Mouse (Mus musculus) G1E (cell line): ENCODE results near the gene Cacfd1. TPM values are rescaled to one million over a fixed set of nuclear protein-coding genes. Genes with fewer than 3 reads are reported as not detected.

Source experiments
- ATAC-seq: 2 replicates; pipeline ENCODE4 v1.8.0; 2016; ENCODE audit warnings: mild to moderate bottlenecking; ENCODE audit not compliant: insufficient number of reproducible peaks, poor library complexity, low FRiP score, severe bottlenecking; ENCODE audit errors: extremely low read depth
- DNase-seq: peaks from one replicate; pipeline ENCODE4 v3.0.0; 2012; ENCODE audit warnings: low spot score
- H3K27me3 ChIP-seq: 2 replicates; pipeline ENCODE4 v1.6.1; 2012; ENCODE audit warnings: mild to moderate bottlenecking, low read length, inconsistent platforms; ENCODE audit not compliant: insufficient read depth
- H3K36me3 ChIP-seq: replicated peaks from 2 replicates; pipeline ENCODE3; 2012; ENCODE audit warnings: mild to moderate bottlenecking, inconsistent platforms
- H3K4me1 ChIP-seq: 2 replicates; pipeline ENCODE4 v1.6.1; 2012; ENCODE audit warnings: low read depth, low read length, inconsistent platforms, mixed read lengths; ENCODE audit not compliant: insufficient read depth
- H3K4me3 ChIP-seq: 2 replicates; pipeline ENCODE4 v1.5.1; 2012; ENCODE audit warnings: low read depth, mild to moderate bottlenecking, inconsistent platforms, low read length, moderate library complexity, mixed read lengths
- H3K9me3 ChIP-seq: replicated peaks from 2 replicates; pipeline ENCODE4 v1.6.1; 2012; ENCODE audit warnings: inconsistent platforms
- CTCF ChIP-seq: IDR thresholded peaks from 2 replicates; pipeline ENCODE4 v1.5.1; 2012; ENCODE audit warnings: low read depth, low read length, inconsistent platforms, mixed read lengths
- GATA1 ChIP-seq: IDR thresholded peaks from 2 replicates; pipeline ENCODE4 v1.6.1; 2012; ENCODE audit warnings: borderline replicate concordance, low read length, inconsistent platforms, mixed read lengths
- GATA2 ChIP-seq: IDR thresholded peaks from 2 replicates; pipeline ENCODE4 v1.6.1; 2012; ENCODE audit warnings: low read depth, low read length, inconsistent platforms, borderline replicate concordance
- POLR2AphosphoS5 ChIP-seq: IDR thresholded peaks from 2 replicates; pipeline ENCODE4 v1.6.1; 2012; ENCODE audit warnings: low read depth, low read length, inconsistent platforms; ENCODE audit not compliant: insufficient replicate concordance
- TAL1 ChIP-seq: conservative IDR thresholded peaks from 2 replicates; pipeline ENCODE4 v1.6.1; 2012; ENCODE audit warnings: low read depth, low read length, inconsistent platforms, mixed read lengths
- polyA plus RNA-seq: library from polyadenylated mRNA; stranded (reverse); fragments of >175 nt; gene quantifications from 2 replicates; pipeline ENCODE4 v1.2.3, GENCODE M21; 2012
- total RNA-seq, 2 experiments: library from RNA; stranded (forward) in 1 of 2; stranded (reverse) in 1 of 2; fragments of 200-1000 nt in 1 of 2; fragments of >200 nt in 1 of 2; fragmentation: Nextera tagmentation in 1 of 2; gene quantifications; 2 replicates each; pipeline ENCODE4 v1.2.3; 2014 to 2017

The Cacfd1 gene
- total and polyA plus RNA-seq, 3 experiments = 7.4 to 20.8 (median 15.8) TPM

DNA sequence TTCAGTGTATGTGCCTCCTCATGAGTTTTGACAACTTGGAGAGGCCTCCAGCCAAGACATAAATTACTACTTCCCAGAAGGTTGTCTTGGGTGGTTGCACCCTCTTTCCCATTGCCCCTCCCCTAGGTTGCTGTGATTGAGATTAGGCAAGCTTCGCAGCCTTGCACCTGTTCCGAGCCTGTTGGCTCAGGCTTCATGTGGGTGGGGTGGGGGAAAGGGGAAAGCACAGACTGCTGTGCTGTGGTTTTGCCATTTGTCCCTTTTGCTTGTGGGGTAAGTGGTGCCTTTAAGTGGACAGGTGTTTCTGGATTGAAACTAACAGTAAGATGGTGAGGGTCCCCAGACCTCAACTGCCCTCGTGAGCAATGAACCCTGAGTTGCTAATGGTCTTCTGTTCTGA lies 26.3 kb downstream of the Cacfd1 start:
- H3K9me3 ChIP-seq = no peaks in the 10 kb centered on the region
- no peaks in the 10 kb centered on the region for H3K36me3 ChIP-seq
- ATAC-seq = no peak
- no peak overlapping the region for H3K4me3 ChIP-seq
- DNase-seq = no peak
- peaks cover 7% of the 10 kb centered on the region; the same call in 1 of the 2 replicates for H3K4me1 ChIP-seq
- H3K27me3 ChIP-seq = peaks cover 20% of the 10 kb centered on the region
- TF ChIP-seq GATA2 = no peak
- TF ChIP-seq GATA1 = no peak
- TF ChIP-seq POLR2AphosphoS5 = no peak
- TF ChIP-seq TAL1 = no peak
- TF ChIP-seq CTCF = no peak

DNA sequence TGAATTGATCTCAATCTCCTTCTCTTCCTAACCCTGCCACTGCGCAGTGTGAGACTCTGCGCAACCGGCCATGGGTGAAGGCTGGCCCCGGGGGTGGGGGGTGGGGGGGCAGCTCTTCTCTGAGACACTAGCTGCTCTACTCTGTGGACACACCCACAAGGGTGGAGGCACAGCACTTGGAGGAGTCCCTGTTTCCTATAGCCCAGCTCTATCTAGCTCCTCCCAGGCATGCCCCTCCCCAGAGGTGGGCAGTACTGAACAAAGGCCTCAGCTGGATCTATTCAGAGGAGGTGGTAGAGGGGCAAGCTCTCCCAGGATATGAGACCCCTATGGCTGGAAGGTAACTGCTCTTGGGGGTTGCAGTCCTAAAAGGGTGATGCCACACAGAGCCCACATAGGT lies 27.3 kb downstream of the Cacfd1 start:
- TF ChIP-seq GATA2 = no peak
- TF ChIP-seq CTCF = no peak
- TF ChIP-seq GATA1 = no peak
- TF ChIP-seq POLR2AphosphoS5 = no peak
- Histone ChIP-seq H3K4me1 (peaks cover 7% of the 10 kb centered on the region; the same call in 1 of the 2 replicates), H3K4me3 (no peak overlapping the region), H3K36me3 (no peaks in the 10 kb centered on the region), H3K27me3 (peaks cover 21% of the 10 kb centered on the region), H3K9me3 (no peaks in the 10 kb centered on the region)
- DNase-seq (no peak), ATAC-seq (no peak)

DNA sequence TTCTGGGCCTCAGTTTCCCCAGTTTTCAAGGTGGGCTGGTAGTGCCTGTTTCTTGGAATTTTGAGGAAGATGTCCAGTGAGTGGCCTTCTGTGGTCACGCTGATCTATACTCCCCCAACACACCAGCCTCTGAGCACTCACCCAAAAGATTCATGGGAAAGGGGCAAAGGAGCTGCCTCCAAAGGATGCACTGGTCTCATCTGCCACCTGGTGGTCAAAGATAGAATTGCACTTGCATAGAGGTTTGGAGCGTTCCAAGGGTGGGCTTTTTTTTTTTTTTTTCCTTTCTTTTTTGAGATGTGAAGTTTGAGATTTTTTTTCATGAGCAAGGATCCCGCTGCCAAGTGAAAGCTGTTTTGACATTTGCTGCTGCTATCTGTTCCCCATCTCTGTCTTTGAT lies 28.9 kb downstream of the Cacfd1 start:
- Histone ChIP-seq H3K4me1 (peaks cover 7% of the 10 kb centered on the region; the same call in 1 of the 2 replicates), H3K27me3 (peaks cover 23% of the 10 kb centered on the region), H3K36me3 (no peaks in the 10 kb centered on the region), H3K9me3 (no peaks in the 10 kb centered on the region), H3K4me3 (no peak overlapping the region)
- no peak for ATAC-seq
- TF ChIP-seq GATA2 (no peak), POLR2AphosphoS5 (no peak), CTCF (peak; percentile 72)
- peak; percentile 49 for DNase-seq

DNA sequence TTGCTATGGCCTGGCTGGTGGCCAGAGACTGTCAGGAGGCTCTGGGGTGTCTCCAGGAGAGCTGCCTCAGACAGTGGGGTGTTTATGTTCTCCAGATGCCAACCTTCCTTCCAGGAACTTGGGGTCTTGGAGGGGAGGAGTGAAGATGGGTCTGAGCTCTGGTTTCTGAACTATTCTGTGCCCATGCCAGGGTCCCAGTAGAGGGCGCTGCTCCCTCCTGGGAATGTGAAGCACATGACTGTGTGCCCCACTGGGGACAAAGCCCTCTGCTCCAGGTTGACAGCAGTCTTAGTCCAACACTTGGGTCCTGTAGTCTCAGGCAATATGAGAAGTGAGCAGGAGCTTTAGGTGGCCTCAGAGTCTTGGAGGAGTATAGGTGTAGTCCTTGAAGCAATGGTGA lies 29.6 kb downstream of the Cacfd1 start:
- Histone ChIP-seq H3K4me1 (peaks cover 7% of the 10 kb centered on the region; the same call in 1 of the 2 replicates), H3K36me3 (no peaks in the 10 kb centered on the region), H3K27me3 (peaks cover 27% of the 10 kb centered on the region), H3K4me3 (no peak overlapping the region), H3K9me3 (no peaks in the 10 kb centered on the region)
- ATAC-seq (no peak), DNase-seq (no peak)
- TF ChIP-seq TAL1 = no peak
- 0 out of 2 replicates have a peak, but pooled peaks have one; percentile 6 for TF ChIP-seq CTCF
- TF ChIP-seq GATA1 = no peak
- TF ChIP-seq GATA2 = no peak
- no peak for TF ChIP-seq POLR2AphosphoS5

DNA sequence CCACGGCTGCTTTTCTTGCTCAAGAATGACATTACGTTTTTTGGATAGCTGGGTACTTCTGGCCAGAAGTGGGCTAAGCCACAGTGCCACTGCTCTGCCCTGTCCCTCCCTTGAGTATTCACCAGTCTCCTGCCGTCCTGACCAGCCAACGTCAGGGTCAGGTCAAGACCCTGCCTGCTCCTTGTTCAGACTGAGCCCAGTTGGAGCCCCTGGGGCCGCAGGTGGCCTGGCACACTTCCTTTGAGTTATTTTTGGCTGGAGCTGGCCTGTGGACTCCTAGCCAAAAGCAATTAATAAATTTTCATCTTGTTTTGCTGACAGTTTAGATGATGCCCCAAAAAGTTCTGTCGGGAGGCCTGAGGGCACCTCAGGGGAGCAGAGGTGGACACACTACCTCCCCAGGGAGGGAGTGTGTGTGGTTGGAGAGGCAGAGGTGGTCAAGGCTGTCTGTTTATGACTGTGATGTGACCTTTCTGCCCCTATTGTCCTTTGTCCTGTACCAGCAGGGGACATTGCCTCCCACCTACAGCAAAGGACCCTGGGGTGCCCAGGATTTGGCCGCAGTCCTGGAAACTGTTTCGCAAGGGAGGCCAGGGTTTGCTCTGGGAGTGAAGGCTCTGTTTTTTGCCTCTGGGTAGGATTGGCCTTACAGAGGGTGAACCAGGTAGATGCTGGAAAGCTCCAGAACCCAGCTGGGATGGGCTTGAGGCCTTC lies 32.6 kb downstream of the Cacfd1 start:
- no peaks in the 10 kb centered on the region for H3K36me3 ChIP-seq
- H3K9me3 ChIP-seq = no peaks in the 10 kb centered on the region
- peaks cover 7% of the 10 kb centered on the region; the same call in 1 of the 2 replicates for H3K4me1 ChIP-seq
- no peak for ATAC-seq
- TF ChIP-seq TAL1 = no peak
- TF ChIP-seq CTCF = no peak
- TF ChIP-seq GATA1 = no peak
- no peak for TF ChIP-seq POLR2AphosphoS5
- no peak for TF ChIP-seq GATA2
- H3K27me3 ChIP-seq = peaks cover 42% of the 10 kb centered on the region
- DNase-seq = no peak
- H3K4me3 ChIP-seq = no peak overlapping the region

DNA sequence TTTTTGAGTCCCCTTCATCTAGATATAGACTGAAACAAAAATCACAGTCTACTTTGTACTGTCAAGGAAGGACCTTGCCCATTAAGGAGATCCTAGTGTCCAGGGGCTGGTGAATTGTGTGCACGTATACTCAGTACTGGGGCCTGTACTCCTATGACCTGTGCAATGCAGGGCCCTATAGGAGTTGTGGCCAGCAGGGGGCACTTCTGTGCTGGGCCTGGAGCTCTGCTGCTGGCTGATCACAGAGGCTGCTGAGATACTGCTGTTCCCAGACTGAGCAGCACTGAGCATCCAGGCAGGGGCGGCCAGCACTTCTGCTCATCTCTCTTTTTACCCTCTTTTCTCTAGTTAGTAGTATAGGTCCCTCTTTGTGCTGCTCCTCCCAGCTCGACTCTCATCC lies 33.7 kb downstream of the Cacfd1 start:
- ATAC-seq = no peak
- no peak for DNase-seq
- Histone ChIP-seq H3K27me3 (peaks cover 45% of the 10 kb centered on the region), H3K9me3 (no peaks in the 10 kb centered on the region), H3K4me1 (peaks cover 6% of the 10 kb centered on the region; the same call in 1 of the 2 replicates), H3K36me3 (no peaks in the 10 kb centered on the region), H3K4me3 (no peak overlapping the region)
- 0 out of 2 replicates have a peak, but pooled peaks have one; percentile 24 for TF ChIP-seq CTCF
- TF ChIP-seq GATA1 = no peak

DNA sequence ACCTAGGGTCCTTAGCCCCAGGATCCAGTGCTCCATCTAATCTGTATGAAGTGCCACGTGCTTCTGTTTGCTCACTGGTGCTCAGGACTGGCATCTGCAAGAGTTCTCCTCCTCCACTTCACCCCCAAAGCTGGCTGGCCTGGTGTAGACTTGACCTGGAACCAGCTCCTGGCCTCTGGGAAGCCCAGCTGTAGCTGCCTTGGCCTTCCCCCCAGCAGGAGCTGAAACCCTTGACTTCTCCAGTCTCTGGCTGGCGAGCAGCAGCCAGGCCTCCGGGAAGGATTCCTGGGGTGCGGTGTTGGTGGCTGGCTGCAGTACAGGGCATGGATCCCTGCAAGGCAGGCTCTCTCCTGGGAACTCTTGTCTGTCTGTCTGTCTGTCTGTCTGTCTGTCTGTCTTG lies 34.4 kb downstream of the Cacfd1 start:
- H3K4me1 ChIP-seq = no peaks in the 10 kb centered on the region
- H3K36me3 ChIP-seq = no peaks in the 10 kb centered on the region
- no peaks in the 10 kb centered on the region for H3K9me3 ChIP-seq
- TF ChIP-seq CTCF = no peak
- TF ChIP-seq GATA1 = no peak
- TF ChIP-seq GATA2 = no peak
- TF ChIP-seq TAL1 = no peak
- TF ChIP-seq POLR2AphosphoS5 = no peak
- ATAC-seq (no peak), DNase-seq (no peak)
- peaks cover 44% of the 10 kb centered on the region for H3K27me3 ChIP-seq
- no peak overlapping the region for H3K4me3 ChIP-seq
